Mouse (Mus musculus) adrenal gland, postnatal 4 days (tissue): ENCODE data around the gene Proser3. TPM values are rescaled to one million over a fixed set of nuclear protein-coding genes. Genes with fewer than 3 reads are reported as not detected.
"Not testable (repeated sequence)": the region's sequence is repeated elsewhere in the genome, so short reads cannot be mapped to it uniquely, and the experiment has no call there.

Experiments
- DNase-seq, 2 experiments: peaks; one replicate each; pipeline ENCODE4 v3.0.0; 2021 to 2022; ENCODE audit warnings: low spot score in 2 of 2, mixed read lengths in 2 of 2
- total RNA-seq, 2 experiments: library from RNA; stranded (reverse); gene quantifications; 2 replicates each; pipeline ENCODE4 v1.2.3; 2021

Proser3 gene
- total RNA-seq, 2 experiments from 2014 or later, result 12.9 to 16.3 TPM

GRCm38 (mm10) chr7:30550603-30551002 is 1.5 kb downstream of the Proser3 start:
- no peak for DNase-seq

GRCm38 (mm10) chr7:30549880-30550279 is 2.2 kb downstream of the Proser3 start:
- DNase-seq, result no peak

GRCm38 (mm10) chr7:30544327-30544726 is 7.8 kb downstream of the Proser3 start:
- DNase-seq, result no peak

- no peak for DNase-seq
Measured at GRCm38 (mm10) chr7:30540572-30540971, 11.5 kb downstream of the Proser3 start.

GRCm38 (mm10) chr7:30534633-30535577 is 17.2 kb downstream of the Proser3 start, which contains the start of gene Arhgap33:
Gene Arhgap33, minus strand, starts transcription at chr7:30535060.
- DNase-seq, result peak; percentile 83 to 88

- DNase-seq, result no peak
Measured at GRCm38 (mm10) chr7:30533941-30534632, 18.0 kb downstream of the Proser3 start.

GRCm38 (mm10) chr7:30532931-30533330 is 19.2 kb downstream of the Proser3 start:
- DNase-seq, result no peak

- no peak for DNase-seq
Measured at GRCm38 (mm10) chr7:30531291-30531815, 20.7 kb downstream of the Proser3 start.

GRCm38 (mm10) chr7:30526981-30527380 is 25.1 kb downstream of the Proser3 start:
- no peak for DNase-seq

- no peak for DNase-seq
Measured at GRCm38 (mm10) chr7:30526399-30526798, 25.7 kb downstream of the Proser3 start.

GRCm38 (mm10) chr7:30525954-30526353 is 26.1 kb downstream of the Proser3 start:
- DNase-seq, result no peak

GRCm38 (mm10) chr7:30524487-30524886 is 27.6 kb downstream of the Proser3 start:
- no peak for DNase-seq

- no peak for DNase-seq
Measured at GRCm38 (mm10) chr7:30522871-30523270, 29.2 kb downstream of the Proser3 start.

GRCm38 (mm10) chr7:30520856-30521255 is 31.2 kb downstream of the Proser3 start:
- DNase-seq, result no peak

GRCm38 (mm10) chr7:30520396-30520795 is 31.7 kb downstream of the Proser3 start:
- DNase-seq, result no peak

- DNase-seq, result no peak
Measured at GRCm38 (mm10) chr7:30518325-30518724, 33.8 kb downstream of the Proser3 start.

- DNase-seq, result no peak
Measured at GRCm38 (mm10) chr7:30515003-30515760, 36.9 kb downstream of the Proser3 start.

GRCm38 (mm10) chr7:30508061-30508460 is 44.0 kb downstream of the Proser3 start:
- no peak for DNase-seq

GRCm38 (mm10) chr7:30501159-30501558 is 50.9 kb downstream of the Proser3 start:
- not testable (repeated sequence) for DNase-seq

GRCm38 (mm10) chr7:30495506-30496042 is 56.5 kb downstream of the Proser3 start:
- not testable (repeated sequence) for DNase-seq
